In genomic region chr5:20609206-20609935, GRCm38 (mm10) we compare ENCODE assay signal across 28 mouse cellular contexts.
DNase-seq lines count a peak whose midpoint lies in the region; ATAC-seq and TF ChIP-seq lines count a peak whose summit lies in the region.
"Had no signal": no experiment of that assay in that cellular context is flagged by ENCODE, and none has a peak within 500 bp of the region (broad histone marks: within the 10 kb centered on the region; RNA-seq: fewer than 3 reads in every experiment).

No protein-coding gene starts in this region.

- peak; percentile 74; the same call in 1 of the 2 replicates for ATAC-seq in kidney, postnatal 0 days (replicated peaks; ENCODE audit: low FRiP score, low read depth)
- peak; percentile 45; the same call in 1 of the 2 replicates for ATAC-seq in midbrain, embryonic 13.5 days
- ATAC-seq in midbrain, embryonic 14.5 days (ENCODE audit: low FRiP score, low TSS enrichment): no peak; the same call in 1 of the 2 replicates
- ATAC-seq: forebrain, embryonic 15.5 days; inflammation-experienced regulatory T-cells, adult 6 months; Patski had no signal

- H3K4me2 ChIP-seq in kidney, postnatal 0 days (ENCODE audit: low read length): no peak overlapping the region
- no peak overlapping the region for H3K4me2 ChIP-seq in midbrain, embryonic 13.5 days (replicated peaks)
- H3K4me2 ChIP-seq in midbrain, embryonic 14.5 days (ENCODE audit: low read length): no peak overlapping the region
- H3K4me2 ChIP-seq: embryonic facial prominence, embryonic 12.5 days; forebrain, embryonic 15.5 days; hindbrain, embryonic 15.5 days had no signal

- H3K9ac ChIP-seq in kidney, postnatal 0 days (ENCODE audit: low read depth, low read length): no peak overlapping the region
- no peak overlapping the region for H3K9ac ChIP-seq in midbrain, embryonic 13.5 days (replicated peaks)
- H3K9ac ChIP-seq in midbrain, embryonic 14.5 days (replicated peaks; ENCODE audit: low read length): no peak overlapping the region
- H3K9ac ChIP-seq: embryonic facial prominence, embryonic 12.5 days; forebrain, embryonic 15.5 days; hindbrain, embryonic 15.5 days; liver, embryonic 14.5 days had no signal

- no peak overlapping the region for H3K27ac ChIP-seq in heart, embryonic 10.5 days
- no peak overlapping the region for H3K27ac ChIP-seq in kidney, postnatal 0 days
- no peak overlapping the region for H3K27ac ChIP-seq in midbrain, embryonic 13.5 days
- no peak overlapping the region for H3K27ac ChIP-seq in midbrain, embryonic 14.5 days (replicated peaks; ENCODE audit: low read depth, low read length)
- H3K27ac ChIP-seq: embryonic facial prominence, embryonic 12.5 days; forebrain, embryonic 15.5 days; hindbrain, embryonic 10.5 days; hindbrain, embryonic 15.5 days; layer of hippocampus, adult 2 months; liver, embryonic 14.5 days; macrophage had no signal

- no peaks in the 10 kb centered on the region for H3K4me1 ChIP-seq in heart, embryonic 10.5 days
- H3K4me1 ChIP-seq in kidney, postnatal 0 days (replicated peaks; ENCODE audit: insufficient read depth, low read length): no peaks in the 10 kb centered on the region
- no peaks in the 10 kb centered on the region for H3K4me1 ChIP-seq in midbrain, embryonic 13.5 days (replicated peaks)
- H3K4me1 ChIP-seq in midbrain, embryonic 14.5 days (ENCODE audit: control insufficient read depth, insufficient read depth, low read length): no peaks in the 10 kb centered on the region
- H3K4me1 ChIP-seq: forebrain, embryonic 15.5 days; hindbrain, embryonic 15.5 days had no signal

- peak; percentile 56 for DNase-seq in heart, adult 11 months
- no peak for DNase-seq in heart, embryonic 10.5 days (ENCODE audit: low spot score)
- no peak for DNase-seq in kidney, postnatal 0 days (ENCODE audit: low spot score)
- DNase-seq in kidney, postnatal 36 days: no peak
- no peak for DNase-seq in midbrain, embryonic 14.5 days
- no peak for DNase-seq in gastrocnemius, adult 18-20 months (ENCODE audit: low spot score)
- DNase-seq: adrenal gland, postnatal 10 days; cerebellum, adult 8-10 months; cerebellum, postnatal 25 days; heart, postnatal 14 days; kidney, adult 11 months; liver; lung, adult 2 months; lung, postnatal 10 days; right cerebral cortex, postnatal 4 days; thymus, adult 2 months; thymus, postnatal 36 days had no signal

- WGBS in heart, embryonic 10.5 days: 86% methylated on average over 12 of the region's 12 CpGs
- 67% methylated on average over 12 of the region's 12 CpGs for WGBS in kidney, postnatal 0 days
- WGBS in midbrain, embryonic 13.5 days: 84% methylated on average over 12 of the region's 12 CpGs
- 86% methylated on average over 12 of the region's 12 CpGs for WGBS in midbrain, embryonic 14.5 days

- H3K9me3 ChIP-seq in heart, embryonic 10.5 days: no peaks in the 10 kb centered on the region
- H3K9me3 ChIP-seq in kidney, postnatal 0 days (replicated peaks; ENCODE audit: low read length): no peaks in the 10 kb centered on the region
- H3K9me3 ChIP-seq in midbrain, embryonic 13.5 days: no peaks in the 10 kb centered on the region
- H3K9me3 ChIP-seq in midbrain, embryonic 14.5 days (ENCODE audit: control insufficient read depth, low read length): no peaks in the 10 kb centered on the region
- H3K9me3 ChIP-seq: embryonic facial prominence, embryonic 12.5 days; forebrain, embryonic 15.5 days; hindbrain, embryonic 10.5 days; hindbrain, embryonic 15.5 days had no signal

- no peak for TF ChIP-seq CTCF in kidney, postnatal 0 days (IDR thresholded peaks at IDR 0.05; ENCODE audit: low read depth)

- no peak overlapping the region for H3K4me3 ChIP-seq in heart, embryonic 10.5 days
- no peak overlapping the region for H3K4me3 ChIP-seq in kidney, postnatal 0 days (replicated peaks; ENCODE audit: low read depth, low read length)
- H3K4me3 ChIP-seq in midbrain, embryonic 13.5 days (replicated peaks): no peak overlapping the region
- H3K4me3 ChIP-seq in midbrain, embryonic 14.5 days (replicated peaks; ENCODE audit: low read depth, low read length): no peak overlapping the region
- H3K4me3 ChIP-seq: embryonic facial prominence, embryonic 12.5 days; forebrain, embryonic 15.5 days; hindbrain, embryonic 10.5 days; hindbrain, embryonic 15.5 days; layer of hippocampus, adult 2 months; left cerebral cortex, adult 2 months had no signal

- H3K36me3 ChIP-seq in heart, embryonic 10.5 days: no peaks in the 10 kb centered on the region
- no peaks in the 10 kb centered on the region for H3K36me3 ChIP-seq in kidney, postnatal 0 days (ENCODE audit: insufficient read depth, low read length)
- peaks cover 30% of the 10 kb centered on the region for H3K36me3 ChIP-seq in midbrain, embryonic 13.5 days
- peaks cover 23% of the 10 kb centered on the region for H3K36me3 ChIP-seq in midbrain, embryonic 14.5 days (ENCODE audit: control insufficient read depth, insufficient read depth, low read length)
- H3K36me3 ChIP-seq: embryonic facial prominence, embryonic 12.5 days; hindbrain, embryonic 10.5 days had no signal

- H3K27me3 ChIP-seq in heart, embryonic 10.5 days (ENCODE audit: insufficient read depth, poor library complexity, severe bottlenecking): no peaks in the 10 kb centered on the region
- no peaks in the 10 kb centered on the region for H3K27me3 ChIP-seq in kidney, postnatal 0 days (ENCODE audit: insufficient read depth, low read length)
- H3K27me3 ChIP-seq in midbrain, embryonic 13.5 days: no peaks in the 10 kb centered on the region
- H3K27me3 ChIP-seq in midbrain, embryonic 14.5 days (ENCODE audit: control insufficient read depth, insufficient read depth, low read length): no peaks in the 10 kb centered on the region
- H3K27me3 ChIP-seq: embryonic facial prominence, embryonic 12.5 days; forebrain, embryonic 15.5 days; hindbrain, embryonic 15.5 days; Patski had no signal
